Mouse (Mus musculus) myocyte (in vitro differentiated cells): Measurements from ENCODE around the gene Tmprss7. TPM values are rescaled to one million over a fixed set of nuclear protein-coding genes. Genes with fewer than 3 reads are reported as not detected.
A peak's percentile ranks its signal among the peaks of the same experiment; 100 is the strongest.

Experiments
- H3K27me3 ChIP-seq: one replicate; pipeline ENCODE4 v1.6.1; 2011; ENCODE audit not compliant: control insufficient read depth, insufficient read depth, insufficient read length
- H3K36me3 ChIP-seq: one replicate; pipeline ENCODE4 v1.6.1; 2011; ENCODE audit not compliant: control insufficient read depth, insufficient read depth
- H3K4me2 ChIP-seq: one replicate; pipeline ENCODE4 v1.6.1; 2011; ENCODE audit warnings: low read depth, control low read depth
- H3K4me3 ChIP-seq: one replicate; pipeline ENCODE4 v1.5.1; 2011; ENCODE audit warnings: mild to moderate bottlenecking, control low read depth, moderate library complexity
- H3K79me2 ChIP-seq: one replicate; pipeline ENCODE4 v1.6.1; 2011; ENCODE audit not compliant: control insufficient read depth, insufficient read depth
- H3ac ChIP-seq: one replicate; pipeline ENCODE4 v1.6.1; 2011; ENCODE audit not compliant: control insufficient read depth, insufficient read length
- CEBPB ChIP-seq: IDR thresholded peaks from 2 replicates; pipeline ENCODE4 v1.6.1; 2011; ENCODE audit warnings: mild to moderate bottlenecking, moderate library complexity; ENCODE audit not compliant: poor library complexity, insufficient read depth, severe bottlenecking
- E2F4 ChIP-seq: IDR thresholded peaks from one replicate; pipeline ENCODE4 v1.6.1; 2011; ENCODE audit warnings: mild to moderate bottlenecking, control low read depth, moderate library complexity; ENCODE audit not compliant: insufficient read depth
- MAX ChIP-seq: IDR thresholded peaks from one replicate; pipeline ENCODE4 v1.6.1; 2011; ENCODE audit warnings: low read depth, mild to moderate bottlenecking, control low read depth
- MYOD1 ChIP-seq, 3 experiments: IDR thresholded peaks; one replicate each; pipeline ENCODE4 v1.6.1; 2011; ENCODE audit warnings: control low read depth in 2 of 3, low read depth in 2 of 3, mild to moderate bottlenecking in 2 of 3, moderate library complexity in 1 of 3; ENCODE audit not compliant: insufficient read length in 2 of 3, control insufficient read depth in 1 of 3
- MYOG ChIP-seq, 3 experiments: IDR thresholded peaks; one replicate each; pipeline ENCODE4 v1.6.1; 2011; ENCODE audit warnings: control low read depth in 2 of 3, low read depth in 2 of 3, mild to moderate bottlenecking in 2 of 3; ENCODE audit not compliant: insufficient read length in 2 of 3, control insufficient read depth in 1 of 3, insufficient read depth in 1 of 3
- POLR2A ChIP-seq: IDR thresholded peaks from one replicate; pipeline ENCODE4 v1.6.1; 2011; ENCODE audit warnings: low read depth, mild to moderate bottlenecking, control low read depth, moderate library complexity; ENCODE audit not compliant: insufficient read length
- POLR2AphosphoS2 ChIP-seq: IDR thresholded peaks from one replicate; pipeline ENCODE4 v1.6.1; 2011; ENCODE audit warnings: low read depth, control low read depth; ENCODE audit not compliant: insufficient read length
- REST ChIP-seq: IDR thresholded peaks from one replicate; pipeline ENCODE4 v1.6.1; 2011; ENCODE audit warnings: mild to moderate bottlenecking, control low read depth, moderate library complexity; ENCODE audit not compliant: insufficient read depth, insufficient read length
- SRF ChIP-seq: IDR thresholded peaks from one replicate; pipeline ENCODE4 v1.6.1; 2011; ENCODE audit warnings: low read depth; ENCODE audit not compliant: control insufficient read depth, insufficient read length
- TCF12 ChIP-seq: IDR thresholded peaks from one replicate; pipeline ENCODE4 v1.6.1; 2011; ENCODE audit warnings: mild to moderate bottlenecking, control low read depth; ENCODE audit not compliant: poor library complexity, insufficient read depth, severe bottlenecking
- TCF3 ChIP-seq: IDR thresholded peaks from one replicate; pipeline ENCODE4 v1.6.1; 2011; ENCODE audit warnings: low read depth, control low read depth; ENCODE audit not compliant: insufficient read length
- USF1 ChIP-seq: IDR thresholded peaks from one replicate; pipeline ENCODE4 v1.6.1; 2011; ENCODE audit warnings: low read depth, mild to moderate bottlenecking, control low read depth, moderate library complexity
- polyA plus RNA-seq: library from polyadenylated mRNA; unstranded; fragments of >200 nt; fragmentation: generic; extraction: Trizol; gene quantifications from one replicate; pipeline ENCODE4 v1.2.1, GENCODE M21; 2012; ENCODE audit warnings: missing spikeins

Gene Tmprss7
- polyA plus RNA-seq, 1 experiment, result not detected

DNA sequence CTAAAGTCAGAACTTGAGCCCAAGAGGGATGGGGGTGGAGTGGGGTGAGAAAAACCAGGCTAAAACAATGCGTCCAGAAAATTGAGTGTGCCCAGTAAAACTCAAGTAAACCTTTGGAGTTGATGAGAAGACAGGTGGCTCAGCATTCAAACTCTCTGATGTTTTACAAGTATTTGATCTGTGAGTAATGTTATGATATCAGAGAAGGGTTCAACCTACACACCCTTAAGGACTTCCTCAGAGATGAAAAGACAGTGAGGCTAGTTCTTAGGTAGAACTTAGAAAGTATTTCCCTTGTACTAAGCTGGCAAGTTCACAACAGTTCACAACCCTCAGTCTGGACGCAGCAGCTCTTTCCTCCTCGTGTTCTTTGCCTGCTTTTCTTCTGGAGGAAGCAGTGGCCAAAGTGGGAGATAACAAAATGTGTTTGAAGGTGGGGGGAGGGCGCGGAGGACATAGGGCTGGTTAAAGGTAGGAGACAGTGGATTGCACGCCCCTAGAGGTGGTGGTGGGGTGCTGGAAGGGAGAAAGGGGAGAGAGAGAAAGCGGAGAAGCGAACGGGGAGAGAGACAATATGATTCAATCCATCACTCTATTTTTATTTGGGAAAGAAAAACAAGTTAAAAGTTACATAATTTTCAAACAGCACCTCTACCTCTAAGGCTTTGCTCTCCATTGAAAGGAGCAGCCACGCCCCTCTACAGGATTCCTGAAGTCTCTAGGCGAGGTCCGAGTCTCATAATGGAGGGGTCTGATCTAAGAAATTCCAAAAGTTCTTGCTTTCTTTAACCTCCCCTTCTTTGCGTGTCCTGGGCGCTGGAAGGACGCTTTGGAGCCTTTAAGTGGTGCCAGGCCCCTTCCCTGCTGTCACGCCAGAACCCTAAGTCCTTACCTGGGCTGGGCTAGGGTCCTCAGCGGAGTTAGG, 40.2 kb downstream of the Tmprss7 start:
- no peaks in the 10 kb centered on the region for H3K79me2 ChIP-seq
- no peak overlapping the region for H3K4me3 ChIP-seq
- H3K36me3 ChIP-seq, result no peaks in the 10 kb centered on the region
- no peaks in the 10 kb centered on the region for H3K27me3 ChIP-seq
- TF ChIP-seq TCF12 (no peak), SRF (no peak), CEBPB (no peak), MYOG (IDR thresholded peaks at IDR 0.05; ENCODE audit: control insufficient read depth in 1 of 3, insufficient read depth in 1 of 3, insufficient read length in 2 of 3, low read depth in 2 of 3) (no peak), POLR2A (no peak), POLR2AphosphoS2 (no peak), MAX (no peak), MYOD1 (IDR thresholded peaks at IDR 0.05; ENCODE audit: control insufficient read depth in 1 of 3, insufficient read length in 2 of 3, low read depth in 2 of 3) (no peak)
- H3ac ChIP-seq, result no peak overlapping the region
- H3K4me2 ChIP-seq, result no peak overlapping the region

DNA sequence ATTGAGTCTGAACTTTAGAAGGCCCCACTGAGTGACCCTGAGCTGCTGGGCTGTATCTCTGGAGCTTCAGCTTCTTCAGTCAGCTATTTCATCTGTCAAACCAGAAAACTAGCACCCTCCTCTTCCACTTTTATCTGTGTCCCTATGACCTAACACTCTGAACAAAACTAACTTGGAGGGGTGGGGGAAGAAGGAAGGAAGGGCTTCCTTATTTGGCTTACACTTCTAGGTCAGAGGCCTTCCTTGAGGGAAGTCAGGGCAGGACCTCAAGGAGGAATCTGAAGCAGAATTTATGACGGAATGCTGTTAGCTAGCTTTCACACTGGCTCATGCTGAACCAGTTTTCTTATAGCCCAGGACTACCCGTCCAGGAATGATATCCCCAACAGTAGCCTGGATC, 42.0 kb downstream of the Tmprss7 start:
- no peak overlapping the region for H3K4me2 ChIP-seq
- H3ac ChIP-seq, result no peak overlapping the region
- no peaks in the 10 kb centered on the region for H3K36me3 ChIP-seq
- TF ChIP-seq POLR2A, result no peak
- no peak for TF ChIP-seq E2F4
- no peak for TF ChIP-seq TCF12
- TF ChIP-seq MYOD1 (IDR thresholded peaks at IDR 0.05; ENCODE audit: control insufficient read depth in 1 of 3, insufficient read length in 2 of 3, low read depth in 2 of 3), result no peak
- TF ChIP-seq SRF, result no peak
- no peak for TF ChIP-seq TCF3
- H3K4me3 ChIP-seq, result no peak overlapping the region
- no peaks in the 10 kb centered on the region for H3K79me2 ChIP-seq
- no peaks in the 10 kb centered on the region for H3K27me3 ChIP-seq

DNA sequence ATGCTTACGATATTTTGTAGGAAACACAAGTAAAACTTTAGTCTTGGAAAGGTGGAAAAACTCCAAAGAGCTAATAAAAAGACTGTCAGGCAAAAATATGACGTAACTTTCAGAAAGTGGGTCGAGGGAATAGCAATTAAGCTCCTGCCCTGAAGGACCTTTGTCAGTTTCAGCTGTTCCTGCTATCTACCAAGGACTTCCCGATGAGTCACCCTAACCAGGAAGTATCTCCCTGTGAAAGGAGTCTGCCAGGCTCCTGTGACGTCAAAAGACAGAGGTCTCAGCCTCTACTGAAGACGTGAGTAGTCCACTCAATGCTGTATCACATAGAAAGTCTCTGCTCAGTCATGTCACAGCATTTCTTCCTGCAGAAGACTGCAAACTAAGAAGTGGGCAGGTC, 49.1 kb downstream of the Tmprss7 start:
- H3K36me3 ChIP-seq, result no peaks in the 10 kb centered on the region
- no peak overlapping the region for H3ac ChIP-seq
- H3K79me2 ChIP-seq, result no peaks in the 10 kb centered on the region
- no peaks in the 10 kb centered on the region for H3K27me3 ChIP-seq
- no peak overlapping the region for H3K4me3 ChIP-seq
- peak overlapping the region; percentile 36 for H3K4me2 ChIP-seq
- TF ChIP-seq USF1 (no peak), MYOD1 (IDR thresholded peaks at IDR 0.05; ENCODE audit: control insufficient read depth in 1 of 3, insufficient read length in 2 of 3, low read depth in 2 of 3) (peak in 1 of 3 experiments; percentile 77), SRF (no peak), TCF12 (no peak), CEBPB (peak; percentile 54; the same call in 1 of the 2 replicates), TCF3 (no peak), E2F4 (no peak), MYOG (IDR thresholded peaks at IDR 0.05; ENCODE audit: control insufficient read depth in 1 of 3, insufficient read depth in 1 of 3, insufficient read length in 2 of 3, low read depth in 2 of 3) (peak in 2 of 3 experiments; percentile 22 to 33), MAX (no peak), POLR2AphosphoS2 (no peak), REST (no peak), POLR2A (no peak)

DNA sequence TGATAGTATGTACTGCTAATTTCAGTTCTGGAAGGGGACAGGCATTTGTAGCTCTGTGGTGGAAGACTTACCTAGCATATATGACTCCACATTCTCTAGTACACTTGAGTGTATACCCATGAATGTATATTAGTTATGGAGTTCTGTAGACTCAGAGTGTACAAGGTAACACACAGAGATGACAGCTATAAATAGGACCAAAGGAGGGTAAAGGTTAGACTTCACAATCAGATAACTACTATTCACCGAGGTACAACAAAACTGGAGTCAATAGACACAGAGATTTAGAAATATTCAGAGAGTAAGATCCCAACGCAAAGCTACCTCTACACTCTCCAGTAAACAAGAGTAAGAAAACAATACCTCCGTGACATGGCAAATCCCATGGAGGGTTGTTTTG, 49.5 kb downstream of the Tmprss7 start:
- TF ChIP-seq TCF3 (no peak), TCF12 (no peak), MAX (no peak), SRF (no peak), MYOD1 (IDR thresholded peaks at IDR 0.05; ENCODE audit: control insufficient read depth in 1 of 3, insufficient read length in 2 of 3, low read depth in 2 of 3) (no peak), POLR2AphosphoS2 (no peak), POLR2A (no peak), USF1 (no peak), CEBPB (no peak)
- H3K27me3 ChIP-seq, result no peaks in the 10 kb centered on the region
- H3K4me3 ChIP-seq, result no peak overlapping the region
- H3K36me3 ChIP-seq, result no peaks in the 10 kb centered on the region
- H3K4me2 ChIP-seq, result peak overlapping the region; percentile 32
- no peak overlapping the region for H3ac ChIP-seq
- H3K79me2 ChIP-seq, result no peaks in the 10 kb centered on the region

DNA sequence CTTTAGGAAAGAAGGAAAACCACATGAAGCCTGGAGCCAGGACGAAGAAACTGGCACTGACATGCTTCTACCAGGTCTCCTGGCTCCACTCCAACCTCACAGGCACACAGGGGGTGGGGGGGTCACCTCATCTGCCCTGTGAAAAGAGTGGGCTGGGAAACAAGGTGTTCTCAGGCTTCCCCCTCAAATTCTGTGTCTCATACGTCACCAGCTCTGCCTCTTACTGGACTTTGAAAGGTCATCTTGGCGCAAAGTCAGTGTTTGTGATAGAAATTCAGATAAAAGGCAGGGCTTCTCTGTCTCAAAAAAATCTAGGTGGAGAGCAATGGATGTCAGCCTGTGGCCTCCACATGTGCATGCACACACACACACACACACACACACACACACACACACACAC, 52.2 kb downstream of the Tmprss7 start:
- H3K4me3 ChIP-seq, result no peak overlapping the region
- TF ChIP-seq SRF (no peak), POLR2A (no peak), MYOG (IDR thresholded peaks at IDR 0.05; ENCODE audit: control insufficient read depth in 1 of 3, insufficient read depth in 1 of 3, insufficient read length in 2 of 3, low read depth in 2 of 3) (no peak), USF1 (no peak), MAX (no peak), TCF3 (no peak)

More for the DNA sequence above, 52.2 kb downstream of the Tmprss7 start:
- Histone ChIP-seq H3K36me3 (no peaks in the 10 kb centered on the region), H3K79me2 (no peaks in the 10 kb centered on the region), H3K27me3 (no peaks in the 10 kb centered on the region), H3ac (no peak overlapping the region), H3K4me2 (no peak overlapping the region)
